Mouse (Mus musculus) embryo, embryonic 10 days (tissue): ENCODE results near the gene Mpdz.

Source experiments
- DNase-seq: peaks from one replicate; pipeline ENCODE4 v3.0.0-alpha.2; 2015; ENCODE audit warnings: low spot score

Gene Mpdz

GRCm38 (mm10) chr4:81442078-81442981, at the start of gene Mpdz:
TSS of gene Mpdz (minus strand) at chr4:81442815.
- DNase-seq: peak; percentile 81

GRCm38 (mm10) chr4:81490556-81490955, 47.9 kb upstream of the Mpdz start:
- DNase-seq: no peak

- DNase-seq: no peak
Observed at GRCm38 (mm10) chr4:81484603-81485002, 42.0 kb upstream of the Mpdz start.

- DNase-seq: no peak
Observed at GRCm38 (mm10) chr4:81483887-81484602, 41.4 kb upstream of the Mpdz start.

GRCm38 (mm10) chr4:81483159-81483558, 40.5 kb upstream of the Mpdz start:
- no peak for DNase-seq

- DNase-seq: no peak
Observed at GRCm38 (mm10) chr4:81466821-81467220, 24.2 kb upstream of the Mpdz start.

- DNase-seq: no peak
Observed at GRCm38 (mm10) chr4:81465172-81465571, 22.6 kb upstream of the Mpdz start.

- DNase-seq: no peak
Observed at GRCm38 (mm10) chr4:81462253-81462652, 19.6 kb upstream of the Mpdz start.

- DNase-seq: no peak
Observed at GRCm38 (mm10) chr4:81458921-81459320, 16.3 kb upstream of the Mpdz start.

GRCm38 (mm10) chr4:81453806-81454205, 11.2 kb upstream of the Mpdz start:
- DNase-seq: no peak

- peak; percentile 12 for DNase-seq
Observed at GRCm38 (mm10) chr4:81452183-81452582, 9.6 kb upstream of the Mpdz start.

GRCm38 (mm10) chr4:81449413-81449812, 6.8 kb upstream of the Mpdz start:
- no peak for DNase-seq

GRCm38 (mm10) chr4:81443566-81443965, 951 bp upstream of the Mpdz start:
- DNase-seq: no peak

GRCm38 (mm10) chr4:81433961-81434360, 8.7 kb downstream of the Mpdz start:
- no peak for DNase-seq

GRCm38 (mm10) chr4:81430826-81431225, 11.8 kb downstream of the Mpdz start:
- DNase-seq: no peak

GRCm38 (mm10) chr4:81430105-81430504, 12.5 kb downstream of the Mpdz start:
- no peak for DNase-seq

GRCm38 (mm10) chr4:81429670-81430069, 12.9 kb downstream of the Mpdz start:
- no peak for DNase-seq

- no peak for DNase-seq
Observed at GRCm38 (mm10) chr4:81423556-81423955, 19.1 kb downstream of the Mpdz start.

- DNase-seq: no peak
Observed at GRCm38 (mm10) chr4:81421621-81422020, 21.0 kb downstream of the Mpdz start.

- DNase-seq: no peak
Observed at GRCm38 (mm10) chr4:81415324-81416026, 27.1 kb downstream of the Mpdz start.

GRCm38 (mm10) chr4:81414684-81415323, 27.8 kb downstream of the Mpdz start:
- DNase-seq: no peak

GRCm38 (mm10) chr4:81396883-81397282, 45.7 kb downstream of the Mpdz start:
- no peak for DNase-seq
